Mouse (Mus musculus) embryonic facial prominence, embryonic 10.5 days (tissue): Measurements from ENCODE around the gene Serpinc1. TPM values are rescaled to one million over a fixed set of nuclear protein-coding genes. Genes with fewer than 3 reads are reported as not detected.
"Not testable (repeated sequence)": the region's sequence is repeated elsewhere in the genome, so short reads cannot be mapped to it uniquely, and the experiment has no call there.

Experiments
- DNase-seq: peaks from one replicate; pipeline ENCODE4 v3.0.0-alpha.2; 2017; ENCODE audit warnings: low spot score
- H3K27ac ChIP-seq: fragments of 300-500 bp; sonication (generic); replicated peaks from 2 replicates; pipeline ENCODE4 v1.5.1; 2016; ENCODE audit warnings: mild to moderate bottlenecking
- H3K27me3 ChIP-seq: fragments of 300-500 bp; sonication (generic); replicated peaks from 2 replicates; pipeline ENCODE4 v1.6.1; 2016; ENCODE audit warnings: low read depth, mild to moderate bottlenecking; ENCODE audit not compliant: poor library complexity, severe bottlenecking
- H3K36me3 ChIP-seq: fragments of 300-500 bp; sonication (generic); replicated peaks from 2 replicates; pipeline ENCODE4 v1.6.1; 2016; ENCODE audit warnings: mild to moderate bottlenecking, moderate library complexity
- H3K4me1 ChIP-seq: fragments of 300-500 bp; sonication (generic); 2 replicates; pipeline ENCODE4 v1.6.1; 2016
- H3K4me3 ChIP-seq: fragments of 300-500 bp; sonication (generic); 2 replicates; pipeline ENCODE4 v1.5.1; 2016; ENCODE audit warnings: mild to moderate bottlenecking, moderate library complexity
- H3K9me3 ChIP-seq: fragments of 300-500 bp; sonication (generic); 2 replicates; pipeline ENCODE4 v1.6.1; 2016; ENCODE audit warnings: mild to moderate bottlenecking
- WGBS: fragments of 180-500 bp; shearing (Covaris S2); methylation state at CpG from one replicate; pipeline ENCODE4 v1.1.7; 2016; 5-methylcytosine and 5-hydroxymethylcytosine counted together
- polyA plus RNA-seq: library from polyadenylated mRNA; unstranded; fragments of >200 nt; fragmentation: Nextera tagmentation; extraction: Ambion mirVana; gene quantifications from 2 replicates; pipeline ENCODE4 v1.2.1, GENCODE M21; 2016

The Serpinc1 gene
- polyA plus RNA-seq, 1 experiment from 2014 or later, result 2.5 TPM

- not testable (repeated sequence) for H3K9me3 ChIP-seq, DNase-seq, H3K4me3 ChIP-seq, H3K27me3 ChIP-seq, H3K4me1 ChIP-seq, H3K27ac ChIP-seq
- 75% methylated on average over 1 of the region's 1 CpGs for WGBS
- H3K36me3 ChIP-seq, result peaks cover 63% of the 10 kb centered on the region
These were observed 50.0 kb downstream of the Serpinc1 start for GRCm38 (mm10) chr1:161028427-161028826.

- no peaks in the 10 kb centered on the region for H3K9me3 ChIP-seq
- DNase-seq, result no peak
- peaks cover 56% of the 10 kb centered on the region for H3K36me3 ChIP-seq
- no peaks in the 10 kb centered on the region for H3K27me3 ChIP-seq
- H3K4me3 ChIP-seq, result no peak overlapping the region
- H3K27ac ChIP-seq, result no peak overlapping the region
- WGBS, result 93% methylated on average over 3 of the region's 3 CpGs
- H3K4me1 ChIP-seq, result peaks cover 10% of the 10 kb centered on the region
These were observed 51.7 kb downstream of the Serpinc1 start for GRCm38 (mm10) chr1:161030058-161030457.

- H3K36me3 ChIP-seq, result peaks cover 60% of the 10 kb centered on the region
- H3K4me1 ChIP-seq, result peaks cover 10% of the 10 kb centered on the region
These were observed 53.5 kb downstream of the Serpinc1 start for GRCm38 (mm10) chr1:161031881-161032280.

GRCm38 (mm10) chr1:161032345-161032744 is 54.0 kb downstream of the Serpinc1 start:
- 93% methylated on average over 7 of the region's 7 CpGs for WGBS
- peaks cover 10% of the 10 kb centered on the region for H3K4me1 ChIP-seq
- H3K36me3 ChIP-seq, result peaks cover 60% of the 10 kb centered on the region
- no peak for DNase-seq
- no peaks in the 10 kb centered on the region for H3K9me3 ChIP-seq
- H3K27ac ChIP-seq, result no peak overlapping the region
- no peak overlapping the region for H3K4me3 ChIP-seq
- no peaks in the 10 kb centered on the region for H3K27me3 ChIP-seq

More at GRCm38 (mm10) chr1:161031881-161032280, 53.5 kb downstream of the Serpinc1 start:
- Histone ChIP-seq H3K27me3 (no peaks in the 10 kb centered on the region), H3K9me3 (no peaks in the 10 kb centered on the region), H3K4me3 (no peak overlapping the region), H3K27ac (no peak overlapping the region)
- WGBS, result 91% methylated on average over 9 of the region's 9 CpGs
- DNase-seq, result no peak

- peak overlapping the region; percentile 97 for H3K27ac ChIP-seq
- H3K27me3 ChIP-seq, result no peaks in the 10 kb centered on the region
- no peak for DNase-seq
- no peaks in the 10 kb centered on the region for H3K9me3 ChIP-seq
- H3K4me1 ChIP-seq, result peaks cover 15% of the 10 kb centered on the region
- H3K36me3 ChIP-seq, result peaks cover 74% of the 10 kb centered on the region
- H3K4me3 ChIP-seq, result peak overlapping the region; percentile 86
- WGBS, result 1% methylated on average over 21 of the region's 21 CpGs
These were observed 55.6 kb downstream of the Serpinc1 start for GRCm38 (mm10) chr1:161033856-161034434.

GRCm38 (mm10) chr1:161034435-161035280 is 56.3 kb downstream of the Serpinc1 start, which contains the start of gene Zbtb37:
Gene Zbtb37 (minus strand): TSS chr1:161034849.
- H3K36me3 ChIP-seq, result peaks cover 72% of the 10 kb centered on the region
- no peaks in the 10 kb centered on the region for H3K9me3 ChIP-seq
- peaks cover 15% of the 10 kb centered on the region for H3K4me1 ChIP-seq
- peak within 1 kb of the TSS; percentile 86 for H3K4me3 ChIP-seq
- DNase-seq, result peak; percentile 100
- under 1% methylated on average over 76 of the region's 76 CpGs for WGBS
- no peaks in the 10 kb centered on the region for H3K27me3 ChIP-seq
- peak within 1 kb of the TSS; percentile 97 for H3K27ac ChIP-seq

- no peaks in the 10 kb centered on the region for H3K27me3 ChIP-seq
- H3K9me3 ChIP-seq, result no peaks in the 10 kb centered on the region
- peaks cover 65% of the 10 kb centered on the region for H3K36me3 ChIP-seq
- peaks cover 15% of the 10 kb centered on the region for H3K4me1 ChIP-seq
- DNase-seq, result no peak
- peak overlapping the region; percentile 86 for H3K4me3 ChIP-seq
- WGBS, result 0% methylated on average over 14 of the region's 14 CpGs
- H3K27ac ChIP-seq, result peak overlapping the region; percentile 97
These were observed 56.9 kb downstream of the Serpinc1 start for GRCm38 (mm10) chr1:161035281-161035785.

GRCm38 (mm10) chr1:161035786-161036404 is 57.5 kb downstream of the Serpinc1 start:
- peak overlapping the region; percentile 86 for H3K4me3 ChIP-seq
- H3K36me3 ChIP-seq, result peaks cover 60% of the 10 kb centered on the region
- peak overlapping the region; percentile 97 for H3K27ac ChIP-seq
- peaks cover 15% of the 10 kb centered on the region for H3K4me1 ChIP-seq
- no peaks in the 10 kb centered on the region for H3K9me3 ChIP-seq
- WGBS, result under 1% methylated on average over 6 of the region's 6 CpGs
- no peak for DNase-seq
- no peaks in the 10 kb centered on the region for H3K27me3 ChIP-seq

GRCm38 (mm10) chr1:161036411-161036841 is 58.0 kb downstream of the Serpinc1 start:
- Histone ChIP-seq H3K36me3 (peaks cover 58% of the 10 kb centered on the region), H3K9me3 (no peaks in the 10 kb centered on the region), H3K4me3 (peak overlapping the region; percentile 86), H3K27ac (peak overlapping the region; percentile 97), H3K4me1 (peaks cover 15% of the 10 kb centered on the region), H3K27me3 (no peaks in the 10 kb centered on the region)
- WGBS, result under 1% methylated on average over 5 of the region's 5 CpGs
- peak; percentile 47 for DNase-seq

- 3% methylated on average over 1 of the region's 1 CpGs for WGBS
- Histone ChIP-seq H3K4me3 (peak overlapping the region; percentile 86), H3K27me3 (no peaks in the 10 kb centered on the region), H3K9me3 (no peaks in the 10 kb centered on the region), H3K36me3 (peaks cover 58% of the 10 kb centered on the region), H3K4me1 (peaks cover 15% of the 10 kb centered on the region), H3K27ac (peak overlapping the region; percentile 97)
- no peak for DNase-seq
These were observed 58.6 kb downstream of the Serpinc1 start for GRCm38 (mm10) chr1:161037026-161037425.

- DNase-seq, result no peak
- peaks cover 58% of the 10 kb centered on the region for H3K36me3 ChIP-seq
- no peaks in the 10 kb centered on the region for H3K27me3 ChIP-seq
- H3K27ac ChIP-seq, result peak overlapping the region; percentile 97
- H3K4me1 ChIP-seq, result peaks cover 15% of the 10 kb centered on the region
- peak overlapping the region; percentile 86 for H3K4me3 ChIP-seq
- WGBS, result 29% methylated on average over 3 of the region's 3 CpGs
- no peaks in the 10 kb centered on the region for H3K9me3 ChIP-seq
These were observed 59.2 kb downstream of the Serpinc1 start for GRCm38 (mm10) chr1:161037599-161037998.

- Histone ChIP-seq H3K4me3 (peak overlapping the region; percentile 86), H3K4me1 (peaks cover 15% of the 10 kb centered on the region), H3K9me3 (no peaks in the 10 kb centered on the region), H3K27ac (peak overlapping the region; percentile 24; the same call in 1 of the 2 replicates), H3K27me3 (no peaks in the 10 kb centered on the region), H3K36me3 (peaks cover 60% of the 10 kb centered on the region)
- no peak for DNase-seq
- WGBS, result 43% methylated on average over 3 of the region's 3 CpGs
These were observed 59.6 kb downstream of the Serpinc1 start for GRCm38 (mm10) chr1:161038004-161038403.
